Mouse (Mus musculus): Measurements from ENCODE around the gene Zfp74. TPM values are rescaled to one million over a fixed set of nuclear protein-coding genes. Genes with fewer than 3 reads are reported as not detected.

Zfp74 gene
- polyA plus RNA-seq, 1 experiment from 2014 or later: 1.8 TPM

DNA sequence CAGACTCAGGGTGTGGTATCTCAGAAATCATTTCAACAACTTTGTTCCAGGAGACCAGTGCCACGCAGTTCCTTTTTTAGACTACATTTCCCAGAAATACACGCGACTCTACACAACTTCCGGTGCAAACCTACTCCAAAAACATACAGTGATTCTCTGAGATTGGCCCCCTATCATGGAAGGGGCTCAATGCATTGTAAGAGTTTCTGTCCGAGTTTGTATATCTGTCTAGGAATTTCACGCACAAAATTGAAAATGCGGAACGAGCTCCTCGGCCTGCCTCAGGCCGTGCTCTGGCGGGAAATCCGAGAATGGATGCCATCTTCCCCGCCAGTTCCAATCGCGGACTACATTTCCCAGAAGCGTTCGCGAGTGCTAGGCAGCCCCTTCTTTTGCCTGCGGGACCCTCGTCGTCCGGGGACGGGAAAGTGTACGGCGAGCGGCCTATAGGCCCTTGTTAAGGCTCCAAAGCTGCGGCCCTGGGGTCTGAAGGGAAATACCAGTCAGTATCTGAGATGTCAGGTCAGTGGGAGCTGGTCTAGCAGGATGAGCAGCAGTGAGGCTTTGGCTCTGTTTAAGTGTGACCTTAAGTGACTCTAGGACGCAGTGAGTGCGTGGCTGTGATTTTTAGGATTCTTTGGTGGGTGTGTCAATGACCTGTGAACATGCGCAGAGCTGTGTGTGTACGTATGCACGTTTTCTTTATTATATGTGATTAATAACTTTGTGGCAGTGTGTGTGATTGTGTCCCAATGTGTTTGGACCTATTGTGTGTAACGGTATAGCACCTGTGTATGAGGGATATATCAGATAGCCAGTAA lies 45.5 kb downstream of the Zfp74 start, which contains the start of gene Zfp383:
Gene Zfp383 (plus strand): TSS at position 94 of the 821 bp plus-strand sequence.
- peak within 1 kb of the TSS; percentile 31; the same call in 1 of the 2 replicates for H3K27ac ChIP-seq (replicated peaks)
- peaks cover 14% of the 10 kb centered on the region for H3K4me1 ChIP-seq (replicated peaks)
- no peaks in the 10 kb centered on the region for H3K27me3 ChIP-seq
- peak within 1 kb of the TSS; percentile 69 for H3K4me3 ChIP-seq (replicated peaks)
- H3K9me3 ChIP-seq (replicated peaks): no peaks in the 10 kb centered on the region
- H3K9ac ChIP-seq: peak within 1 kb of the TSS; percentile 58
- H3K36me3 ChIP-seq (replicated peaks): peaks cover 8% of the 10 kb centered on the region; the same call in 1 of the 2 replicates
- H3K4me2 ChIP-seq: peak within 1 kb of the TSS; percentile 83
- WGBS (ENCODE audit: insufficient replicate concordance): 1% methylated on average over 33 of the region's 33 CpGs
- peak; percentile 65 for ATAC-seq (ENCODE audit: insufficient read depth)

- no peak for ATAC-seq (ENCODE audit: insufficient read depth)
- Histone ChIP-seq H3K4me3 (replicated peaks) (no peak overlapping the region), H3K27me3 (no peaks in the 10 kb centered on the region), H3K27ac (replicated peaks) (no peak overlapping the region), H3K4me1 (replicated peaks) (peaks cover 14% of the 10 kb centered on the region), H3K9ac (no peak overlapping the region), H3K4me2 (peak overlapping the region; percentile 83; the same call in 1 of the 2 replicates), H3K36me3 (replicated peaks) (peaks cover 5% of the 10 kb centered on the region; the same call in 1 of the 2 replicates), H3K9me3 (replicated peaks) (no peaks in the 10 kb centered on the region)
- WGBS (ENCODE audit: insufficient replicate concordance): 78% methylated on average over 5 of the region's 5 CpGs
These were observed 46.7 kb downstream of the Zfp74 start for GRCm38 (mm10) chr7:29907206-29907605.

DNA sequence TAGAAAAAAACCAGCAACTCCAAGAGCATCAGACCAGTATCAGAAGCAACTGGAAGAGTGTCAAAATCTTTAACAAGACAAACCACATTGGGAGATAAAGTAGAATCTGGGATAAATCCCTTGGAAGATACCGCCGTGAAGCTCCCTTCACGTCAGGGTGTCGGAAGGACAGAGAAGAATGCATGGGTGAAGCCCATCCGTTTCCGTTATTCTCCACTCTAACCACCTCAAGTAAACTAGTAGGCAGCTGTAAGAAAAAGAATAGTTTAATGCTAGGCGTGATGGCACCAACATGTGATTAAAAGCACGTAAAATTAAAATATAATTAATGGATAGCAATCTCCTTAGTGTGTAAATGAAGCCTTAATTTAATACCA lies 47.2 kb downstream of the Zfp74 start:
- Histone ChIP-seq H3K36me3 (replicated peaks) (0 out of 2 replicates have a peak, but pooled peaks cover 3% of the 10 kb centered on the region), H3K27ac (replicated peaks) (peak overlapping the region; percentile 87), H3K27me3 (no peaks in the 10 kb centered on the region), H3K4me1 (replicated peaks) (peaks cover 14% of the 10 kb centered on the region), H3K4me3 (replicated peaks) (peak overlapping the region; percentile 70), H3K9ac (peak overlapping the region; percentile 62), H3K9me3 (replicated peaks) (no peaks in the 10 kb centered on the region), H3K4me2 (peak overlapping the region; percentile 83)
- 27% methylated on average over 8 of the region's 8 CpGs for WGBS (ENCODE audit: insufficient replicate concordance)
- no peak for ATAC-seq (ENCODE audit: insufficient read depth)

- under 1% methylated on average over 22 of the region's 22 CpGs for WGBS (ENCODE audit: insufficient replicate concordance)
- peak; percentile 62 for ATAC-seq (ENCODE audit: insufficient read depth)
- Histone ChIP-seq H3K4me2 (peak within 1 kb of the TSS; percentile 83), H3K36me3 (replicated peaks) (0 out of 2 replicates have a peak, but pooled peaks cover 7% of the 10 kb centered on the region), H3K27ac (replicated peaks) (peak within 1 kb of the TSS; percentile 87), H3K4me3 (replicated peaks) (peak within 1 kb of the TSS; percentile 70), H3K27me3 (no peaks in the 10 kb centered on the region), H3K4me1 (replicated peaks) (peaks cover 14% of the 10 kb centered on the region), H3K9ac (peak within 1 kb of the TSS; percentile 62), H3K9me3 (replicated peaks) (no peaks in the 10 kb centered on the region)
These were observed 47.8 kb downstream of the Zfp74 start, which contains the start of gene Zfp27 for GRCm38 (mm10) chr7:29905966-29906681. Gene Zfp27, minus strand, starts transcription at chr7:29906572.

- WGBS (ENCODE audit: insufficient replicate concordance): 80% methylated on average over 4 of the region's 4 CpGs
- H3K36me3 ChIP-seq (replicated peaks): peaks cover 18% of the 10 kb centered on the region
- no peak overlapping the region for H3K4me2 ChIP-seq
- no peaks in the 10 kb centered on the region for H3K27me3 ChIP-seq
- H3K4me3 ChIP-seq (replicated peaks): no peak overlapping the region
- peaks cover 14% of the 10 kb centered on the region for H3K4me1 ChIP-seq (replicated peaks)
- no peak overlapping the region for H3K27ac ChIP-seq (replicated peaks)
- H3K9me3 ChIP-seq (replicated peaks): no peaks in the 10 kb centered on the region
- H3K9ac ChIP-seq: no peak overlapping the region
- ATAC-seq (ENCODE audit: insufficient read depth): no peak
These were observed 49.8 kb downstream of the Zfp74 start for GRCm38 (mm10) chr7:29904101-29904500.

DNA sequence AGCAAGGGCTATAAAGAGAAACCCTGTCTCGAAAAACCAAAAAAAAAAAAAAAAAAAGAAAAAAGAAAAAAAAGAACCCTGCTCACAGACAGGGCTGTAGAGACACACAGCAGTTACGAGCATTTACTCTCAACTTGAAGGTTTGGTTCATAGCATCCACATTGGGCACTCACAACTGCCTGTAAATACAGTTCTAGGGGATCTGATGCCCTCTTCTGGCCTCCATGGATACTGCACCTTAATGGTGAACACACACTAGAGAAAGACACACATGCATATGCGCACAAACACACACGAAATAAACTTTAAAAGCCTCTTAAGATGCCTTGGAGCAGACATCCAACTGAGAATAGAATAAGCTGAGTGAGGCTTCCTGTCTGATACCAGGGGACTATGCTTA lies 55.5 kb downstream of the Zfp74 start:
- Histone ChIP-seq H3K9ac (no peak overlapping the region), H3K27me3 (no peaks in the 10 kb centered on the region), H3K27ac (replicated peaks) (no peak overlapping the region), H3K4me1 (replicated peaks) (no peaks in the 10 kb centered on the region), H3K9me3 (replicated peaks) (peaks cover 18% of the 10 kb centered on the region), H3K4me3 (replicated peaks) (no peak overlapping the region), H3K36me3 (replicated peaks) (peaks cover 64% of the 10 kb centered on the region), H3K4me2 (no peak overlapping the region)
- 77% methylated on average over 4 of the region's 4 CpGs for WGBS (ENCODE audit: insufficient replicate concordance)
- no peak for ATAC-seq (ENCODE audit: insufficient read depth)

- WGBS (ENCODE audit: insufficient replicate concordance): 81% methylated on average over 4 of the region's 4 CpGs
- Histone ChIP-seq H3K9me3 (replicated peaks) (peaks cover 33% of the 10 kb centered on the region), H3K27me3 (no peaks in the 10 kb centered on the region), H3K36me3 (replicated peaks) (peaks cover 51% of the 10 kb centered on the region), H3K27ac (replicated peaks) (no peak overlapping the region), H3K4me2 (no peak overlapping the region), H3K4me1 (replicated peaks) (no peaks in the 10 kb centered on the region), H3K4me3 (replicated peaks) (no peak overlapping the region), H3K9ac (no peak overlapping the region)
- ATAC-seq (ENCODE audit: insufficient read depth): no peak
These were observed 61.1 kb downstream of the Zfp74 start for GRCm38 (mm10) chr7:29892756-29893155.

DNA sequence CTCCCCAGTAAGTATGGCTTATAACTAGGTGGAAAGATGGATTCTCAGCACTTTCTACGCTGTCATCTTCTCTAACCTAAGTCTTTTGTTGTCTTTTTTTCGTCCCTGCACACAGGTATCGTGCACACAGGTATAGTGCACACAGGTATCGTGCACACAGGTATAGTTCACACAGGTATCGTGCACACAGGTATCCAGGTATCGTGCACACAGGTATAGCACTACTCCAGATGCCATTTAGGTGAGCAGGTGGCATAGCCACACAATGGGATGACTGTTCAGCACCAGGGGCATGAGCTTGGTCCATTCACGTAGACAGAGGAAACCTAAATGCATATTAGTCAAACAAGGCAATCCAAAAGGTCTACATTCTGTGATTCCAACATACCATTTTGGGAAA lies 63.4 kb downstream of the Zfp74 start:
- H3K9ac ChIP-seq: no peak overlapping the region
- no peaks in the 10 kb centered on the region for H3K27me3 ChIP-seq
- peaks cover 43% of the 10 kb centered on the region for H3K9me3 ChIP-seq (replicated peaks)
- H3K27ac ChIP-seq (replicated peaks): no peak overlapping the region
- WGBS (ENCODE audit: insufficient replicate concordance): 78% methylated on average over 7 of the region's 7 CpGs
- peaks cover 37% of the 10 kb centered on the region for H3K36me3 ChIP-seq (replicated peaks)
- H3K4me1 ChIP-seq (replicated peaks): no peaks in the 10 kb centered on the region
- no peak overlapping the region for H3K4me3 ChIP-seq (replicated peaks)
- no peak overlapping the region for H3K4me2 ChIP-seq
- ATAC-seq (ENCODE audit: insufficient read depth): no peak

- H3K27me3 ChIP-seq: no peaks in the 10 kb centered on the region
- no peaks in the 10 kb centered on the region for H3K36me3 ChIP-seq (replicated peaks)
- H3K9ac ChIP-seq: no peak overlapping the region
- WGBS (ENCODE audit: insufficient replicate concordance): 69% methylated on average over 7 of the region's 7 CpGs
- H3K27ac ChIP-seq (replicated peaks): no peak overlapping the region
- H3K4me2 ChIP-seq: no peak overlapping the region
- no peak overlapping the region for H3K4me3 ChIP-seq (replicated peaks)
- peaks cover 7% of the 10 kb centered on the region for H3K9me3 ChIP-seq (replicated peaks)
- no peaks in the 10 kb centered on the region for H3K4me1 ChIP-seq (replicated peaks)
- ATAC-seq (ENCODE audit: insufficient read depth): no peak
These were observed 73.0 kb downstream of the Zfp74 start for GRCm38 (mm10) chr7:29880916-29881315.
